Mouse (Mus musculus): ENCODE measurements around the gene Terf2.

Terf2 gene

GRCm38 (mm10) chr8:107096366-107097036 is at the start of gene Terf2:
Terf2 (minus strand) TSS chr8:107096547.
- DNase-seq (ENCODE audit: low spot score), result peak; percentile 95

- no peak for DNase-seq (ENCODE audit: low spot score)
These were observed 47.2 kb upstream of the Terf2 start for GRCm38 (mm10) chr8:107143501-107143900.

DNA sequence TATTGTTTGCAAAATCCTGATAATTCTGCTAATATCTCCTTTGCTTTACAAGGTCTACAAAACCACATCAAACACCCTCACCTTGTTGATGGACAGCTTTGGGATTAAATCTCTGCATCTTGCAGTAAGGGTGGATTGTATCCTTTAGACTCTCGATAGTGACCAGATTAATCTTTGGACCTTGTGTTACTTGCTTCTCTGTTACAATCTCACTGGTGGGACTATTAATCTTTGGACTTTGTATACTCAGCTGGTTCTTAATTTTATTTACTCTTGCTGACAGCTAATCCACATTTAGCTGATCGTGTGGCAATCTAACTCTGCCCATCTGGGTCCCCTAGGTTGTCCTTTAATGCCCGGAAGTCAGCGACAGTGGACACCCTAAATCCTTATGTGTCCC is 46.2 kb upstream of the Terf2 start:
- no peak for DNase-seq (ENCODE audit: low spot score)

DNA sequence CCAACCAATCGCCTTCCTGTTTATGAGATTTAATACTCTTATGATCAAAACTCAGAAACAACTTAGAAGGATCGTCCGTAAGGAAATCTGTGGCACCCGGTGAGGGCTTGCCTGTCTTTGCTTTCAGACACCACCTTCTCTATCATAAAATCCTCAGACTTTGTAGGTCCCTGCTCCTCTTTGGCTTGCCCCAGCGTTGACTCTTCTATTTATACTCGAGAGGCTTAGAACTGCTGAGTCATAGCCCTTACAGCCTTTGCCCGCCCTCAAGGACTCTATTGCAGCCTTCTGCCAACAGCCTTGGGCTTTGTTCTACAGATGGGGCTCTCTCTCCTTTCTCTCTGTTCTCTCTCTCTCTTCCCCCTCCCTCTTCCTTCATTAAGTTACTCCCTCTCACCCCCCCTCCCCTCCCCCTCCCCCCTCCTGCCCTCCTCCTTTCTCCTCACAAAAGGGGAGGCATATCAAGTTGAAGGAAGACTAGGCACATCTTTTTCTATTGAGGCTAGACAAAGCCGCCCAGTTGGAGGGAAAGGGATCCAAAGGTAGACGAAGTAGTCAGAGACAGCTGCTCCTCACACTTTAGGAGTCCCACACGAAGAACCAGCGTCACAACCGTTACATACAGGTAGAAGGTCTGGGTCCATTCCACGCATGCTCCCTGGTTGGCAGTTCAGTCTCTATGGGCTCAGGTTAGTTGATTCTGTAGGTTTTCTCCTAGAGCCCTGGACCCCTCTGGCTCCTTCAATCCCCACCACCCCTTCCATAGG is 43.5 kb upstream of the Terf2 start:
- DNase-seq (ENCODE audit: low spot score), result no peak

- no peak for DNase-seq (ENCODE audit: low spot score)
These were observed 42.0 kb upstream of the Terf2 start for GRCm38 (mm10) chr8:107138338-107138737.

GRCm38 (mm10) chr8:107137591-107137990 is 41.2 kb upstream of the Terf2 start:
- DNase-seq (ENCODE audit: low spot score), result no peak

DNA sequence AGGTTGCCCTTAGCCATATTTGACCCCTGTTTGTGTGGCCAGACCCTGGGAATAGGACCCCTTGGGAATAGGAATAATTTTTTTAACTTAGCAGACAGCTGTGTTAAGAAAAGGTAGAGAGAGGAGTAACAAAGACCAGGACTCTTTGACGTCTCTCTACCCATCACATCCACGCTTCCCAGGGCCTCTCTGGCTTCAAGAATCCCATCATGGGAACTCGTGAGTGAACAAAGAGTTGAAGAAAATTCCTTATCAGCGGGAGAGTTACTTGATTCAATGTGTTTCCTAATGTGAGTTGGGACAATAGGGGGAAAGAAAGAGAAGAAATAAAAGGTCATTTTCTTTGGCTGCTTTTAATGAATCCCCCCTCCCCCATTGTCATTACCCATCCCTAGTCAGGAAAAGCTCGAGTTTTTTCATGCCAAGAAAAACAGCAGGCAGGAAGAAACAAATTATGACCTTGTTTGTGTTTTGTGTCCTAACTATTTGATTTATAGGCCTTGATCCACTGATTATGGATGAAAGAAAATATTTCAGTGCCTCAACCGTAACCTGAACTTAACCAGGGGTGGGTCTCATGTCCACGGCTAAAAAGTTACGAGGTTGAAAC is 39.8 kb upstream of the Terf2 start:
- no peak for DNase-seq (ENCODE audit: low spot score)

GRCm38 (mm10) chr8:107133881-107134280 is 37.5 kb upstream of the Terf2 start:
- DNase-seq (ENCODE audit: low spot score), result no peak

GRCm38 (mm10) chr8:107132581-107133491 is 36.5 kb upstream of the Terf2 start:
- DNase-seq (ENCODE audit: low spot score), result no peak

DNA sequence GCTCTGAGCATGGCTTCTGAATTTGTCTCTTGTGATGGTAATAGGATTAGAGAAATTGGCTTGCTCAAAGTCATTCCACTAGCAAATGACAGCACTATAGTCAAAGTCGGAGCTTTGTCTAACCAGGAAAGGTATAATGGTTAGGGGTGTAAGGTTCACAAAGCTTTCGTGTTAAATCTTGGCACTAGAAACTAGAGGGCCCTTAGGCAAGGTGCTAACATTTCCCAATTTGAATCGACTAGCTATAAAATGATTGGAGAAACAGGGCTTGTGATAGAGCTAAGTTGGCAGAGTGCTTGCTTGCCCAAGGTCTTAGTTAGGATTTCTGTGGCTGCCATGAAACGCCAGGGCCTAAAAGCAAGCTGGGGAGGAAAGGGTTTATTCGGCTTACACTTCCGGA is 33.7 kb upstream of the Terf2 start:
- no peak for DNase-seq (ENCODE audit: low spot score)

DNA sequence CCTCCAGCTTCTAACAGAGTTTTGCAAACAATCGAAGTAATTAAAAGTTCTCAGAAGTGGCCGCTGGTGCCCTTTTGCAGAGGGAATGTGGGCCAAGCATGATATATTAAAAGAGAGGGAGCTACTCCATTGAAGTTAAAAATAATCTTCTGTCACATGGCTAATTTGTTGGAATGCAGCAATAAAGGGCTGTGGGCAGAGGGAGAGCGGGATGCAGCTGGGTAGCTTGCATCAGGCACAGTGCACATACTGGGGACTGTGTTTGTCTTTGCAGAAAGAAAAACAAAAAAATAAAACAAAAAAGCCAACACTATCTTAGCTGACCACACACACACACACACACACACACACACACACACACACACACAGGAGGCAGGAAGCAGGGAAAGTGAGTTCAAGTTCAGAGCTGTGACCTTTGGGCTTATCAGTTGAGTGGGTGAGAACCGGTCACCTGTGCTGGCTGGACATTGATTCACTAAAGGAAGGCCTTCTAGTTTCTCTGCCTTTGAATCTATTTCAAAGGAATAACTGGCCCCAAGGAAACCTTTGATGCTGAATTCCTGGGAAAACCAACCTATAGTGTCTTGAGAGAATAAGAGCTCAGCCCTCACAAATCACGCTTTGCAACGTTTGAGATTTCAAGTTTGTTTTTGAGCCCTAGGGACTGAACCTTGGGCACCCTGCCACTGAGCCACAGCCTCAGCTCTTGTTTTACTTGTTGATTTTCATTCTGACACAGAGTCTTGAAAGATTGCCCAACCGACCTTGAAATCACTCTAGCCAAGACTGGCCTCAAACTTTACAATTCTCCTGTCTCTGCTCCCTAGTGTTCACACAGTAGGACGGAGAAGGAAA is 33.1 kb upstream of the Terf2 start:
- DNase-seq (ENCODE audit: low spot score), result no peak

GRCm38 (mm10) chr8:107124343-107124742 is 28.0 kb upstream of the Terf2 start:
- no peak for DNase-seq (ENCODE audit: low spot score)

- no peak for DNase-seq (ENCODE audit: low spot score)
These were observed 26.8 kb upstream of the Terf2 start for GRCm38 (mm10) chr8:107123063-107123614.

- no peak for DNase-seq (ENCODE audit: low spot score)
These were observed 25.4 kb upstream of the Terf2 start for GRCm38 (mm10) chr8:107121681-107122291.

DNA sequence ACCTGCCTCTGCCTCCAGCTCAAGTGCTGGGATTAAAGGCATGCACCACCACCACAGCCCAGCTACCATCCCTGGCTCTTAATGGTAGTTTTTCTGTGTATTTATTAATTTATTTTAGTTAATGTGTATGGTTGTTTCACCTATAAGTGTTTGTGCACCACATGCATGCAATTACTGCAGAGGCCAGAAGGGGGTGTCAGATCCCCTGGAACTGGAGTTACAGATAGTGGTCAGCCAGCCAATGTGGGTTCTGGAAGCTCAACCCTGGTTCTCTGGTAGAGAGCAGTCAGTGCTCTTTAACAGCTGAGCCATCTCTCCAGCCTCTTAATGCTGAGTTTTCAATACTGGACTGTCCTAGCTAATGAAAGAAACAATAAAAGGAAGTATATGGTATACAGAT is 24.5 kb upstream of the Terf2 start:
- DNase-seq (ENCODE audit: low spot score), result no peak

- DNase-seq (ENCODE audit: low spot score), result no peak
These were observed 23.1 kb upstream of the Terf2 start for GRCm38 (mm10) chr8:107119412-107119811.

DNA sequence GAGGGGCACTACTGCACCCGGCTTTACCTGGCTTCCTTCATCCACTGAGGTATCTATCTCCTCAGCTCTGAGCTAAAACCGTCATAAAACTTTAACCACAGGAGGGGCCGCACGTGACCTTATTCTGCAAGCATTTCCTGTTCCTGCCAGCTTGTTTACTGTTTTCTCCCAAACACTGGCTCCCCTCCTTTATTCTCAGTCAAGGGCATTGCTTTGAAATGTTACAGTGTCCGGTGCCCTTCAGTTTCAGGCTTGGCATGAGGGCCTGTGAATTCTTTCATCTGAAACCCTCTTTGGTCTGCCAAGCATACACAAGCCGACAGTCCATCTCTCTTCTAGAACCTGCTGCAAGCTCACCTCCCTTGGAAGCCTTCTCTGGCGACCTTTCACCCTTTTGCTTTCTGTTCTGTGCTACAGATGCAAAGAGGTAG is 22.5 kb upstream of the Terf2 start:
- peak; percentile 50 for DNase-seq (ENCODE audit: low spot score)

DNA sequence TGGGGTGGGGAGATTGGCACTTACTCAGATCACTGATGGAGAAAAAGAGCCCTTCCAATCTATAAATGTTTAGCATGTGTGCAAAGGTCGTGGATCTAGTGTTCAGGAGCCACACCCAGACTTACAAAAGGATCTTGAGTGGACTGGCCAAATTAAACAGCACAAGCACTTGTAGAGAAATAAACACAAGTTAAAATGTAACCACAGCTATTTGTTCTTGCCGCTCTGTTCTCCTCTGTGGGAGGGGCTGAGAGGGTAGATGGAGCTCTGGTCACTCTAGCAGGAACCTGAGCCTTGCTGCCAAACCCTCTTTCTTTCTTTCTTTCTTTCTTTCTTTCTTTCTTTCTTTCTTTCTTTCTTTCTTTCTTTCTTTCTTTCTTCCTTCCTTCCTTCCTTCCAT is 20.7 kb upstream of the Terf2 start:
- DNase-seq (ENCODE audit: low spot score), result no peak

DNA sequence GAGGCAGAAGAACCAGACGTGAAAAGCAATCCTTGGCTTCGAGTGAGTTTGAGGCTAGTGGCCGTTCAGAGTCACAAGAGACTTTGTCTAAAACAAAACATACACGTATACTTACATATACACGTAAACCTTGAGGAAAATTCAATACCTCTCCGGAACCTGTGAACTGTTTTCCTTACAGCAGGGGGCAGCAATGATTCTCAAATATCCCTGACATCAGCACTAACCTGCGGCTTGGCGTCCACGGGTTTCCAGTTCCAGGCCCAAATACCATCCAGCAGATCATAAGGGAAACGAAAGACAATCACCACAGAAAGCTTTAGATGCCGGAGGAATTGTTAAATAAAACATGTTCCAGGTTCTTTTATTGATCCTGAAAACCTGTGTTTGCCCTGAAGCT is 19.7 kb upstream of the Terf2 start:
- DNase-seq (ENCODE audit: low spot score), result peak; percentile 73

GRCm38 (mm10) chr8:107115008-107115320 is 18.6 kb upstream of the Terf2 start:
- no peak for DNase-seq (ENCODE audit: low spot score)
